Mouse (Mus musculus) MEL (cell line): ENCODE measurements around the gene Grid2ip. TPM values are rescaled to one million over a fixed set of nuclear protein-coding genes. Genes with fewer than 3 reads are reported as not detected.
A peak's percentile ranks its signal among the peaks of the same experiment; 100 is the strongest.

Experiments used
- DNase-seq: peaks from one replicate; pipeline ENCODE4 v3.0.0; 2011; ENCODE audit warnings: low read depth, low spot score
- H3K27ac ChIP-seq: 2 replicates; pipeline ENCODE4 v1.5.1; 2012; ENCODE audit warnings: low read depth, mild to moderate bottlenecking, control low read depth, low read length, moderate library complexity; ENCODE audit not compliant: control insufficient read depth
- H3K27me3 ChIP-seq, 2 experiments: fragments of 150-350 bp in 1 of 2; sonication (generic) in 1 of 2; 2 replicates each; pipeline ENCODE4 v1.6.1; 2012; ENCODE audit warnings: low read length in 2 of 2, mild to moderate bottlenecking in 2 of 2, improper control_type of control experiment in 1 of 2, moderate library complexity in 1 of 2; ENCODE audit not compliant: insufficient read depth in 2 of 2, control insufficient read depth in 1 of 2
- H3K36me3 ChIP-seq, 2 experiments: 2 replicates each; pipeline ENCODE4 v1.6.1; 2012 to 2014; ENCODE audit warnings: low read length in 2 of 2, improper control_type of control experiment in 1 of 2, inconsistent platforms in 1 of 2, mild to moderate bottlenecking in 1 of 2; ENCODE audit not compliant: insufficient read depth in 2 of 2, control insufficient read depth in 1 of 2
- H3K4me1 ChIP-seq, 2 experiments: fragments of 150-350 bp in 1 of 2; sonication (generic) in 1 of 2; 2 replicates each; pipeline ENCODE4 v1.6.1; 2012; ENCODE audit warnings: low read length in 2 of 2, improper control_type of control experiment in 1 of 2, mild to moderate bottlenecking in 1 of 2; ENCODE audit not compliant: insufficient read depth in 2 of 2, control insufficient read depth in 1 of 2
- H3K4me3 ChIP-seq, 2 experiments: fragments of 150-350 bp in 1 of 2; sonication (generic) in 1 of 2; 2 replicates each; pipeline ENCODE4 v1.5.1; 2012; ENCODE audit warnings: low read depth in 2 of 2, low read length in 2 of 2, mild to moderate bottlenecking in 2 of 2, moderate library complexity in 2 of 2, control low read depth in 1 of 2, improper control_type of control experiment in 1 of 2; ENCODE audit not compliant: control insufficient read depth in 1 of 2, insufficient read depth in 1 of 2
- H3K79me2 ChIP-seq: 2 replicates; pipeline ENCODE4 v1.6.1; 2012; ENCODE audit warnings: mild to moderate bottlenecking, low read length, moderate library complexity; ENCODE audit not compliant: control insufficient read depth, poor library complexity, insufficient read depth
- H3K9ac ChIP-seq: 2 replicates; pipeline ENCODE4 v1.6.1; 2012; ENCODE audit warnings: low read depth, mild to moderate bottlenecking, control low read depth, low read length, moderate library complexity; ENCODE audit not compliant: control insufficient read depth, poor library complexity, severe bottlenecking
- H3K9me3 ChIP-seq: fragments of 150-350 bp; sonication (generic); replicated peaks from 2 replicates; pipeline ENCODE4 v1.6.1; 2012; ENCODE audit warnings: mild to moderate bottlenecking, low read length, improper control_type of control experiment, moderate library complexity; ENCODE audit not compliant: insufficient read depth
- BHLHE40 ChIP-seq: IDR thresholded peaks from 2 replicates; pipeline ENCODE4 v1.6.1; 2012; ENCODE audit warnings: low read depth, mild to moderate bottlenecking, inconsistent platforms, low read length, improper control_type of control experiment, borderline replicate concordance
- CHD1 ChIP-seq: IDR thresholded peaks from 2 replicates; pipeline ENCODE4 v1.6.1; 2012; ENCODE audit warnings: low read depth, mild to moderate bottlenecking, inconsistent platforms, low read length, improper control_type of control experiment
- CHD2 ChIP-seq: IDR thresholded peaks from 2 replicates; pipeline ENCODE4 v1.6.1; 2011; ENCODE audit warnings: low read length, improper control_type of control experiment
- CTCF ChIP-seq, 3 experiments: IDR thresholded peaks in 2 of 3; conservative IDR thresholded peaks in 1 of 3; 2 replicates each; pipeline ENCODE4 v1.5.1; 2011 to 2012; ENCODE audit warnings: low read length in 3 of 3, low read depth in 2 of 3, mild to moderate bottlenecking in 2 of 3, improper control_type of control experiment in 1 of 3, inconsistent platforms in 1 of 3, mixed read lengths in 1 of 3, moderate library complexity in 1 of 3; ENCODE audit not compliant: control insufficient read depth in 1 of 3, insufficient read depth in 1 of 3, poor library complexity in 1 of 3, severe bottlenecking in 1 of 3
- E2F4 ChIP-seq: IDR thresholded peaks from 2 replicates; pipeline ENCODE4 v1.6.1; 2011; ENCODE audit warnings: low read depth, low read length, improper control_type of control experiment, borderline replicate concordance
- ELF1 ChIP-seq: IDR thresholded peaks from 2 replicates; pipeline ENCODE4 v1.6.1; 2014; ENCODE audit warnings: low read depth, mild to moderate bottlenecking, inconsistent platforms, low read length, improper control_type of control experiment, moderate library complexity
- EP300 ChIP-seq, 2 experiments: IDR thresholded peaks; 2 replicates each; pipeline ENCODE4 v1.6.1; 2011; ENCODE audit warnings: improper control_type of control experiment in 2 of 2, low read length in 2 of 2, low read depth in 1 of 2, mild to moderate bottlenecking in 1 of 2
- GABPA ChIP-seq: IDR thresholded peaks from 2 replicates; pipeline ENCODE4 v1.6.1; 2012; ENCODE audit warnings: low read depth, mild to moderate bottlenecking, inconsistent platforms, low read length, improper control_type of control experiment, moderate library complexity
- HCFC1 ChIP-seq: IDR thresholded peaks from 2 replicates; pipeline ENCODE4 v1.6.1; 2012; ENCODE audit warnings: low read depth, mild to moderate bottlenecking, inconsistent platforms, low read length, improper control_type of control experiment, moderate library complexity
- JUND ChIP-seq: IDR thresholded peaks from 2 replicates; pipeline ENCODE4 v1.6.1; 2011; ENCODE audit warnings: low read depth, mild to moderate bottlenecking, improper control_type of control experiment, low read length
- KAT2A ChIP-seq: conservative IDR thresholded peaks from 2 replicates; pipeline ENCODE4 v1.6.1; 2012; ENCODE audit warnings: low read depth, low read length, improper control_type of control experiment, inconsistent platforms
- MAFK ChIP-seq: IDR thresholded peaks from 2 replicates; pipeline ENCODE4 v1.6.1; 2011; ENCODE audit warnings: low read depth, mild to moderate bottlenecking, low read length, improper control_type of control experiment, borderline replicate concordance
- MAX ChIP-seq: IDR thresholded peaks from 2 replicates; pipeline ENCODE4 v1.6.1; 2011; ENCODE audit warnings: low read length, improper control_type of control experiment
- MAZ ChIP-seq: IDR thresholded peaks from 2 replicates; pipeline ENCODE4 v1.6.1; 2012; ENCODE audit warnings: low read depth, mild to moderate bottlenecking, inconsistent platforms, low read length, improper control_type of control experiment
- MEF2A ChIP-seq: IDR thresholded peaks from 2 replicates; pipeline ENCODE4 v1.6.1; 2014; ENCODE audit warnings: low read depth, mild to moderate bottlenecking, inconsistent platforms, low read length, improper control_type of control experiment; ENCODE audit not compliant: poor library complexity, insufficient replicate concordance, severe bottlenecking; ENCODE audit errors: extremely low read depth
- MXI1 ChIP-seq: IDR thresholded peaks from 2 replicates; pipeline ENCODE4 v1.6.1; 2011; ENCODE audit warnings: mild to moderate bottlenecking, low read depth, low read length, improper control_type of control experiment
- MYB ChIP-seq: IDR thresholded peaks from 2 replicates; pipeline ENCODE4 v1.6.1; 2011; ENCODE audit warnings: mild to moderate bottlenecking, low read depth, low read length, improper control_type of control experiment
- MYC ChIP-seq: IDR thresholded peaks from 2 replicates; pipeline ENCODE4 v1.6.1; 2011; ENCODE audit warnings: low read depth, mild to moderate bottlenecking, low read length, improper control_type of control experiment, moderate library complexity
- NELFE ChIP-seq: IDR thresholded peaks from 2 replicates; pipeline ENCODE4 v1.6.1; 2011; ENCODE audit warnings: low read depth, low read length, improper control_type of control experiment
- NRF1 ChIP-seq: IDR thresholded peaks from 2 replicates; pipeline ENCODE4 v1.6.1; 2014; ENCODE audit warnings: low read depth, mild to moderate bottlenecking, inconsistent platforms, low read length, improper control_type of control experiment, moderate library complexity; ENCODE audit not compliant: poor library complexity, insufficient read depth, severe bottlenecking
- POLR2A ChIP-seq, 2 experiments: IDR thresholded peaks; 2 replicates each; pipeline ENCODE4 v1.6.1; 2011 to 2012; ENCODE audit warnings: low read length in 2 of 2, mild to moderate bottlenecking in 2 of 2, control low read depth in 1 of 2, improper control_type of control experiment in 1 of 2, low read depth in 1 of 2, moderate library complexity in 1 of 2; ENCODE audit not compliant: control insufficient read depth in 1 of 2, insufficient read depth in 1 of 2, poor library complexity in 1 of 2
- POLR2AphosphoS2 ChIP-seq: IDR thresholded peaks from 2 replicates; pipeline ENCODE4 v1.6.1; 2011; ENCODE audit warnings: low read length, improper control_type of control experiment
- POLR2AphosphoS5 ChIP-seq: IDR thresholded peaks from 2 replicates; pipeline ENCODE4 v1.6.1; 2012; ENCODE audit warnings: low read depth, borderline replicate concordance, mild to moderate bottlenecking, inconsistent platforms, low read length, moderate library complexity, mixed read lengths
- RAD21 ChIP-seq: IDR thresholded peaks from 2 replicates; pipeline ENCODE4 v1.6.1; 2011; ENCODE audit warnings: mild to moderate bottlenecking, low read depth, low read length, improper control_type of control experiment
- RCOR1 ChIP-seq: IDR thresholded peaks from 2 replicates; pipeline ENCODE4 v1.6.1; 2012; ENCODE audit warnings: low read depth, mild to moderate bottlenecking, inconsistent platforms, low read length, improper control_type of control experiment
- SIN3A ChIP-seq: IDR thresholded peaks from 2 replicates; pipeline ENCODE4 v1.6.1; 2012; ENCODE audit warnings: low read length, improper control_type of control experiment, inconsistent platforms
- SMC3 ChIP-seq: IDR thresholded peaks from 2 replicates; pipeline ENCODE4 v1.6.1; 2011; ENCODE audit warnings: low read depth, low read length, improper control_type of control experiment
- TAL1 ChIP-seq: IDR thresholded peaks from 2 replicates; pipeline ENCODE4 v1.6.1; 2012; ENCODE audit warnings: mild to moderate bottlenecking, inconsistent platforms, low read length, moderate library complexity, mixed read lengths
- TBP ChIP-seq: IDR thresholded peaks from 2 replicates; pipeline ENCODE4 v1.8.0; 2011; ENCODE audit warnings: low read depth, low read length, improper control_type of control experiment
- TCF12 ChIP-seq: IDR thresholded peaks from 2 replicates; pipeline ENCODE4 v1.6.1; 2014; ENCODE audit warnings: low read depth, mild to moderate bottlenecking, inconsistent platforms, low read length, improper control_type of control experiment, moderate library complexity
- UBTF ChIP-seq: IDR thresholded peaks from 2 replicates; pipeline ENCODE4 v1.6.1; 2012; ENCODE audit warnings: low read depth, mild to moderate bottlenecking, inconsistent platforms, low read length, improper control_type of control experiment, moderate library complexity, borderline replicate concordance; ENCODE audit not compliant: insufficient read depth
- USF1 ChIP-seq: IDR thresholded peaks from 2 replicates; pipeline ENCODE4 v1.6.1; 2014; ENCODE audit warnings: low read depth, mild to moderate bottlenecking, inconsistent platforms, low read length, improper control_type of control experiment, moderate library complexity
- USF2 ChIP-seq, 2 experiments: IDR thresholded peaks; 2 replicates each; pipeline ENCODE4 v1.6.1; 2011 to 2012; ENCODE audit warnings: improper control_type of control experiment in 2 of 2, low read length in 2 of 2, borderline replicate concordance in 1 of 2, inconsistent platforms in 1 of 2, low read depth in 1 of 2, mild to moderate bottlenecking in 1 of 2; ENCODE audit not compliant: insufficient read depth in 1 of 2
- ZC3H11A ChIP-seq: IDR thresholded peaks from 2 replicates; pipeline ENCODE4 v1.6.1; 2012; ENCODE audit warnings: low read depth, mild to moderate bottlenecking, inconsistent platforms, low read length, improper control_type of control experiment
- ZKSCAN1 ChIP-seq: IDR thresholded peaks from 2 replicates; pipeline ENCODE4 v1.6.1; 2012; ENCODE audit warnings: low read depth, mild to moderate bottlenecking, inconsistent platforms, low read length, improper control_type of control experiment, moderate library complexity
- ZMIZ1 ChIP-seq: IDR thresholded peaks from 2 replicates; pipeline ENCODE4 v1.6.1; 2012; ENCODE audit warnings: low read depth, mild to moderate bottlenecking, inconsistent platforms, low read length, improper control_type of control experiment, moderate library complexity
- ZNF384 ChIP-seq: IDR thresholded peaks from 2 replicates; pipeline ENCODE4 v1.6.1; 2012; ENCODE audit warnings: low read depth, mild to moderate bottlenecking, inconsistent platforms, low read length, improper control_type of control experiment
- polyA plus RNA-seq, 2 experiments: library from polyadenylated mRNA; stranded (reverse) in 1 of 2; unstranded in 1 of 2; fragments of >175 nt in 1 of 2; fragments of >200 nt in 1 of 2; gene quantifications; 2 replicates each; pipeline versions ENCODE4 v1.2.1 to v1.2.4; 2012; ENCODE audit warnings: low replicate concordance in 2 of 2, low read depth in 1 of 2; ENCODE audit not compliant: insufficient read length in 2 of 2, insufficient read depth in 1 of 2, missing spikeins in 1 of 2
- total RNA-seq: library from RNA; depleted of rRNA; stranded (reverse); fragments of 300-350 nt; gene quantifications from 2 replicates; pipeline ENCODE4 v1.2.3, GENCODE M21; 2012

The Grid2ip gene
- total and polyA plus RNA-seq, 3 experiments = not detected

- Histone ChIP-seq H3K79me2 (peaks cover 62% of the 10 kb centered on the region), H3K9me3 (no peaks in the 10 kb centered on the region), H3K4me3 (no peak overlapping the region), H3K9ac (no peak overlapping the region), H3K4me1 (peaks cover 11 to 21% of the 10 kb centered on the region in 2 experiments; a peak in 3 of 4 replicates), H3K27ac (no peak overlapping the region; the same call in 1 of the 2 replicates), H3K27me3 (no peaks in the 10 kb centered on the region), H3K36me3 (peaks cover 27 to 31% of the 10 kb centered on the region in 2 experiments)
- peak; percentile 95 for DNase-seq
- TF ChIP-seq ELF1 (peak; percentile 69; the same call in 1 of the 2 replicates), POLR2AphosphoS5 (no peak), RCOR1 (no peak; the same call in 1 of the 2 replicates), MEF2A (no peak), POLR2AphosphoS2 (peak; percentile 38; the same call in 1 of the 2 replicates), RAD21 (no peak), ZMIZ1 (no peak), TCF12 (peak; percentile 63), JUND (no peak), CHD1 (no peak), GABPA (no peak), MAX (peak; percentile 69; the same call in 1 of the 2 replicates), CTCF (IDR thresholded peaks at IDR 0.05 in 2 of 3, conservative IDR thresholded peaks at IDR 0.05 in 1 of 3; ENCODE audit: control insufficient read depth in 1 of 3, insufficient read depth in 1 of 3, low read depth in 2 of 3, low read length in 3 of 3, poor library complexity in 1 of 3, severe bottlenecking in 1 of 3) (no peak), ZNF384 (no peak), UBTF (no peak), TAL1 (peak; percentile 59), USF2 (IDR thresholded peaks at IDR 0.05; ENCODE audit: borderline replicate concordance in 1 of 2, insufficient read depth in 1 of 2, low read depth in 1 of 2, low read length in 2 of 2) (no peak), BHLHE40 (no peak), SIN3A (peak; percentile 85), EP300 (IDR thresholded peaks at IDR 0.05; ENCODE audit: low read depth in 1 of 2, low read length in 2 of 2) (peak; percentile 33 to 67; a peak in 2 of 4 replicates), KAT2A (no peak), NRF1 (no peak), MAZ (no peak), MXI1 (peak; percentile 80), E2F4 (no peak), ZKSCAN1 (no peak), USF1 (no peak), SMC3 (no peak), HCFC1 (peak; percentile 64), CHD2 (no peak), MAFK (no peak), NELFE (no peak), ZC3H11A (no peak), TBP (peak; percentile 41; the same call in 1 of the 2 replicates), MYB (no peak), MYC (peak; percentile 50; the same call in 1 of the 2 replicates), POLR2A (IDR thresholded peaks at IDR 0.05; ENCODE audit: control insufficient read depth in 1 of 2, insufficient read depth in 1 of 2, low read depth in 1 of 2, low read length in 2 of 2, poor library complexity in 1 of 2) (0 out of 4 replicates have a peak, but pooled peaks of 1 of the 2 experiments have one; percentile 44)
Measured at GRCm38 (mm10) chr5:143409239-143409638, 52.1 kb downstream of the Grid2ip start.
